Mouse (Mus musculus) layer of hippocampus, adult 8-10 months (tissue): ENCODE results near the gene Lzts3. TPM values are rescaled to one million over a fixed set of nuclear protein-coding genes. Genes with fewer than 3 reads are reported as not detected.

Experiments used
- total RNA-seq, 4 experiments: library from RNA; stranded (reverse); gene quantifications; 2 replicates each; pipeline ENCODE4 v1.2.4; 2022

Lzts3 gene
- total RNA-seq, 4 experiments from 2014 or later, result 142 to 190 (median 164) TPM

Other genes with a start within 250 kb of the Lzts3 start
- 1 to 10 TPM; 6.8 to 10.0 (median 7.5) TPM for gene Cpxm1, start 245.2 kb downstream of the Lzts3 start, total RNA-seq
- not detected for gene Gm28372, start 237.6 kb downstream of the Lzts3 start, total RNA-seq
- gene 1700020A23Rik, start 237.5 kb downstream of the Lzts3 start, total RNA-seq, result not detected
- not detected for gene Tmem239, start 236.3 kb downstream of the Lzts3 start, total RNA-seq
- gene Vps16, start 218.5 kb downstream of the Lzts3 start, total RNA-seq, result 100 to 1,000 TPM in 1 of 4 experiments, 10 to 100 TPM in 3; 82.1 to 115 (median 87.7) TPM
- gene Pced1a, start 218.1 kb downstream of the Lzts3 start, total RNA-seq, result 10 to 100 TPM; 25.2 to 29.4 (median 27.8) TPM
- gene Ptpra, start 192.5 kb downstream of the Lzts3 start, total RNA-seq, result 100 to 1,000 TPM; 306 to 318 (median 311) TPM
- gene Mrps26, start 79.1 kb downstream of the Lzts3 start, total RNA-seq, result 10 to 100 TPM; 74.6 to 86.5 (median 79.1) TPM
- gene Oxt, start 66.6 kb downstream of the Lzts3 start, total RNA-seq, result under 1 TPM in 1 of 4 experiments, not detected in 3; 0.97 TPM
- 1 to 10 TPM in 3 of 4 experiments, not detected in 1; 1.2 to 3.0 (median 2.0) TPM for gene Avp, start 60.2 kb downstream of the Lzts3 start, total RNA-seq
- 1 to 10 TPM; 7.3 to 9.6 (median 9.4) TPM for gene Fastkd5, start 12.8 kb downstream of the Lzts3 start, total RNA-seq
- 10 to 100 TPM; 10.3 to 12.1 (median 10.8) TPM for gene Ubox5, start 12.8 kb downstream of the Lzts3 start, total RNA-seq
- 100 to 1,000 TPM in 3 of 4 experiments, 10 to 100 TPM in 1; 95.9 to 122 (median 110) TPM for gene Ddrgk1, start 21.9 kb upstream of the Lzts3 start, total RNA-seq
- 10 to 100 TPM; 32.1 to 36.0 (median 34.7) TPM for gene Itpa, start 24.8 kb upstream of the Lzts3 start, total RNA-seq
- 1 to 10 TPM; 1.2 to 2.0 (median 1.6) TPM for gene Slc4a11, start 54.7 kb upstream of the Lzts3 start, total RNA-seq